Mouse (Mus musculus) adrenal gland, adult 18-20 months (tissue): ENCODE results near the gene Zfp287. TPM values are rescaled to one million over a fixed set of nuclear protein-coding genes. Genes with fewer than 3 reads are reported as not detected.

Experiments
- DNase-seq, 2 experiments: peaks; one replicate each; pipeline ENCODE4 v3.0.0; 2021 to 2022; ENCODE audit warnings: low spot score in 2 of 2
- total RNA-seq, 2 experiments: library from RNA; stranded (reverse); gene quantifications; 1 replicate in 1 of 2; 2 replicates in 1 of 2; pipeline ENCODE4 v1.2.3; 2021

Zfp287 gene
- total RNA-seq, 2 experiments from 2014 or later, result 2.9 to 3.9 TPM

DNA sequence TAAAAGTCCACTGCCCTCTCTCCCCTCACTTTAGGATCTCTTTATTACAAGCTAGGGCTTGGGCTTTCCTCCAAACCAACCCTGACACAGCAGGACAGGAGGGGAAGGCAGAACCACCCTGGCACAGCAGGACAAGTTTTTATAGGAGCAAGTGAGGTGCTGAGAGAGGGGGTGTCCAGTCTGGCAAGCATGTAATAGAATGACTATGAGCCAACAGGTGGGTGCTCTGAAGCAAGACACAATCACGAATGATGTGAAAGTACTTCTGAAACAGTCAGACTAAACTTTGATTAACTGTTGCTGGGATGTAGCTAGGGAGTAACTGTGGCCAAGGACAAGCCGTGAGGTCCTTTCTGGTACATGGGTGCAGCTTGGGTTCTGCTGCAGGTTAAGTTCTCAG, 25.6 kb downstream of the Zfp287 start:
- no peak for DNase-seq

GRCm38 (mm10) chr11:62701218-62701617, 30.5 kb downstream of the Zfp287 start:
- no peak for DNase-seq

DNA sequence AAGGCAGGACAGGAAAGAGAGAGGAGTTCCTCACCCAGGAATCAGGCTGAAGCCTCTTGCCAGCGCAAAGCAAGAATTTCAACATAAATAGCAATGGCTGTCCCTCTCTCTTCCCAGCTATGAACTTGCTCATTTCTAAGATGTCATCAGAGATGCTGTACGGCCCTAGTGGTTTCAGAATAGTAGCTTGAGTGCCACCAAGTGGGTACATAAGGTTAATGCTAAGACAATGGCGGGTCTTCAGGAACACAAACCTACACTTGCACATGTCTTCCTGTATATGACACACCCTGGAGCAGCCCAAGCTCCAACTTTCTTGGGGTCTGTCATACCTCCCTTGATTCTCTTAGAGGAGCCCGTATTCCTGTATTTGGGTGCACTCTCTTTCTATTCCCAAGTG, 32.0 kb downstream of the Zfp287 start:
- no peak for DNase-seq

GRCm38 (mm10) chr11:62695126-62695525, 36.6 kb downstream of the Zfp287 start:
- no peak for DNase-seq

DNA sequence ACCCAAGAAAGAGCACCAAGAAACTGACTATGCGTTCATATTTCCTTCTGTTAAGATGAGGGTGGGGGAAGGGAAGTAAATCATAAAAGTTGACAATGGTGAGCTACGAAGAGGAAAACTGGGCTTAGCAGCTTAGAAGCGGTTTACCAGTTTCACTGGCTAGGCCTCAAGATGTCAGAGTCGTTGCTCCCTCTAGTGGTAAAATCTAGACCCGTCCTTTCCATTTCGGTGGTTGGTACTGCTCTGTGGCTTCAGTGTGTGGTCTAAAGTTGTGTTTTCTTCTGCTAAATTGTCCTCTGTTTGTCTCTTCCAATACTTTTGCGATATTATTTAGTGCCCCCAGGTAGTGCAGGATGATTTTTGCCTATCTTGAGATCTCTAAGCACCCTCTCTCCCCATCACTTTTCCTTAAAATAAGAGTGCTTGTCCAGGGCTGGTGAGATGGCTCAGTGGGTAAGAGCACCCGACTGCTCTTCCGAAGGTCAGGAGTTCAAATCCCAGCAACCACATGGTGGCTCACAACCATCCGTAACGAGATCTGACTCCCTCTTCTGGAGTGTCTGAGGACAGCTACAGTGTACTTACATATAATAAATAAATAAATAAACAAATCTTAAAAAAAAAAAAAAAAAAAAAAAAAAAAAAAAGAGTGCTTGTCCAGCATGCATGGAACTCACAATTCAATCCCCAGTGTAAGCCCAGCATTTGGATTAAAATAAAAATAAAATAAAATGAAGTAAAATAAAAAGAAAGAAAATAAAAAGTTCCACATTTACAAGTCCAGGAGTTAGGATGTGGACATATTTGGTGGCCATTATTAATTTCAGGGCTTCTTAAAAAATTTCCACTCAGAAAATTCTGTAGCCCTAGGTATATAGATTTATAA, 38.2 kb downstream of the Zfp287 start:
- DNase-seq, result no peak

GRCm38 (mm10) chr11:62691592-62691991, 40.1 kb downstream of the Zfp287 start:
- no peak for DNase-seq

- no peak for DNase-seq
Measured at GRCm38 (mm10) chr11:62679954-62680353, 51.8 kb downstream of the Zfp287 start.

GRCm38 (mm10) chr11:62678778-62679354, 52.8 kb downstream of the Zfp287 start:
- DNase-seq, result no peak

GRCm38 (mm10) chr11:62676290-62676596, 55.5 kb downstream of the Zfp287 start:
- no peak for DNase-seq

- DNase-seq, result peak; percentile 40 to 49
Measured at GRCm38 (mm10) chr11:62675480-62676289, 56.0 kb downstream of the Zfp287 start.

- DNase-seq, result no peak
Measured at GRCm38 (mm10) chr11:62670006-62670405, 61.7 kb downstream of the Zfp287 start.

GRCm38 (mm10) chr11:62669471-62669870, 62.2 kb downstream of the Zfp287 start:
- DNase-seq, result no peak

DNA sequence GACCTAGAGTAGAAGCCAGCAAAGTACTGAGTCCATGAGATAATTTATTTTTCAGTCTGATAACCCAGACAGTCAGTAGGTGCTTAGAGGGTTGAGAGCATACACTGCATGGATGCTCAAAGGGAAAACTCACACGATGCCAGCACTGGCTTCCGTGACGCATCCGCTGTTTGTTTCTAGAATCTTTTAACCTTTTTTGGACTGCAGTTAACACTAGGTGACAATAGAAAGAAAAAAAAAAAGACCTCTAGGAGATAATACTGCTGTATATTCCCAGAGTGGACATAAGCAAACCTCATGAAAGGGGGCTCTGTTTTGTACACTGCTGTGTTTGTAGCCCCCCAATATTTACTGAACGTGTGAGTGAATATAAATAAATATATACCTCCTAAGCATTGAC, 62.7 kb downstream of the Zfp287 start:
- no peak for DNase-seq

DNA sequence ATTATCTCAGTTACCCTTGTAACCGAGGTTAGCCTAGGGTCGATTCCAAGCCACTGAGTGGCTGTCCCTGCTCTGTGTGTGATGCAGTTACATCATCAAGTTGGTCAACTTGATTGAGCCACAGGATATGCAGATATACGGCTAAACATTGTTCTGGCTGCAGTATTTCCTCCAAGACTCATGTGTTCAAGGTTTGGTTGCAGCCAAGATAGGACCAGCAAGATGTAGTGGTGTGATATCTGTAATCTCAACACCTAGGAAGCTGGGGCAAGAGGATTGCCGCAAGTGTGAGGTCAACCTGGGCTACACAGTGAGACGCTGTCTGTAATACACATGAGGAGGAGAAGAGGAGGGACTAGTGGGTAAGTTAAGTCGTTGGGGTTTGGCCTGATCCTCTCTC, 67.5 kb downstream of the Zfp287 start:
- DNase-seq, result no peak

GRCm38 (mm10) chr11:62660885-62661284, 70.8 kb downstream of the Zfp287 start:
- DNase-seq, result no peak

DNA sequence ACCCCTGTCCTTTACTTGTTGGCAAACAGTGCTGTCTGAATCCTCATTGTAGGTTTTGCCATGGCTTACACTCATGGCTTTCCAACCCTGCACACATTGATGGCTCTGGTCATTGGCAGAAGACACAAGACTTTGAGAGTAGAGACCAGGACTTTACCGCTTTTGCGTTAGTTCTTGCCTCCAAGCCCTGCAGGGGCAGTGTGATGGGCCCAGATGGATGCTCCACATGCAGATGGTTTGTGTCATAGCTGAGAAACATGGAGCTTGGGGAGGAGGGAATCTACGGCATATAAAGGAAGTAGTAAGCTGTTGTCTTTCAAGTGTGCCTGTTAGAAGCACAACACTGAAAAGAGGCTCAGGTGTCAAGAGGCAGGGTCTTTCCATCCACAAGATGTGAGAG, 79.6 kb downstream of the Zfp287 start:
- no peak for DNase-seq

GRCm38 (mm10) chr11:62651563-62651962, 80.1 kb downstream of the Zfp287 start:
- DNase-seq, result no peak

Other genes with a start within 250 kb of the Zfp287 start
- gene Cenpv, start 192.6 kb downstream of the Zfp287 start, total RNA-seq, result 10 to 100 TPM; 32.0 to 33.1 TPM
- gene Ubb, start 180.7 kb downstream of the Zfp287 start, total RNA-seq, result 1,000 to 10,000 TPM; 1,040 to 1,434 TPM
- gene Trpv2, start 157.4 kb downstream of the Zfp287 start, total RNA-seq, result 1 to 10 TPM; 3.4 to 7.2 TPM
- 10 to 100 TPM; 13.9 to 23.5 TPM for gene Lrrc75a, start 83.4 kb downstream of the Zfp287 start, total RNA-seq
- gene Mmgt2, start 83.2 kb downstream of the Zfp287 start, total RNA-seq, result 10 to 100 TPM; 26.5 to 36.7 TPM
- not detected for gene Gm10428, start 21.2 kb upstream of the Zfp287 start, total RNA-seq
- 1 to 10 TPM; 2.0 to 2.5 TPM for gene Zfp286, start 57.6 kb upstream of the Zfp287 start, total RNA-seq
- 1 to 10 TPM; 6.4 to 9.8 TPM for gene Trim16, start 88.3 kb upstream of the Zfp287 start, total RNA-seq
- gene Fbxw10, start 115.2 kb upstream of the Zfp287 start, total RNA-seq, result 1 to 10 TPM in 1 of 2 experiments, under 1 TPM in 1; 0.76 to 1.4 TPM
- 10 to 100 TPM; 40.1 to 55.9 TPM for gene Tvp23b, start 147.6 kb upstream of the Zfp287 start, total RNA-seq
- not detected for gene Cdrt4, start 219.3 kb upstream of the Zfp287 start, total RNA-seq